Comparison of ENCODE assay signal across 8 mouse cellular contexts in genomic region chr6:136980331-136980746, GRCm38 (mm10). TPM values are rescaled to one million over a fixed set of nuclear protein-coding genes. Genes with fewer than 3 reads are reported as not detected.
A peak's percentile ranks its signal among the peaks of the same experiment; 100 is the strongest.
DNase-seq lines count a peak whose midpoint lies in the region; ATAC-seq lines count a peak whose summit lies in the region.

No protein-coding gene starts in this region.

- no peaks in the 10 kb centered on the region for H3K36me3 ChIP-seq in forebrain, embryonic 15.5 days
- no peaks in the 10 kb centered on the region for H3K36me3 ChIP-seq in kidney, embryonic 16.5 days (ENCODE audit: insufficient read depth, low read length)
- H3K36me3 ChIP-seq in midbrain, embryonic 11.5 days (ENCODE audit: control insufficient read depth, insufficient read depth, low read length): no peaks in the 10 kb centered on the region

- no peak overlapping the region for H3K9ac ChIP-seq in forebrain, embryonic 15.5 days (replicated peaks)
- peak overlapping the region; percentile 64 for H3K9ac ChIP-seq in kidney, embryonic 16.5 days (replicated peaks; ENCODE audit: low read length)
- H3K9ac ChIP-seq in midbrain, embryonic 11.5 days (ENCODE audit: low read length): no peak overlapping the region; the same call in 1 of the 2 replicates

- no peak overlapping the region for H3K4me2 ChIP-seq in forebrain, embryonic 15.5 days (replicated peaks)
- H3K4me2 ChIP-seq in kidney, embryonic 16.5 days (replicated peaks; ENCODE audit: low read depth, low read length): no peak overlapping the region
- no peak overlapping the region for H3K4me2 ChIP-seq in midbrain, embryonic 11.5 days

- H3K27ac ChIP-seq in forebrain, embryonic 15.5 days (replicated peaks): no peak overlapping the region
- peak overlapping the region; percentile 69 for H3K27ac ChIP-seq in kidney, embryonic 16.5 days (ENCODE audit: low read length)
- no peak overlapping the region for H3K27ac ChIP-seq in midbrain, embryonic 11.5 days (ENCODE audit: low read depth, low read length)

- DNase-seq in adrenal gland, adult 2 months: peak; percentile 10
- no peak for DNase-seq in adrenal gland, postnatal 10 days
- DNase-seq in T-cell, adult 2 months (ENCODE audit: low spot score): peak; percentile 39
- peak; percentile 94 for DNase-seq in midbrain, embryonic 11.5 days (ENCODE audit: low spot score, missing footprints)
- peak; percentile 30 to 33 for DNase-seq in thymus, postnatal 36 days
- no peak for DNase-seq in frontal cortex, postnatal 10 days (ENCODE audit: low spot score in 2 of 2)

- ATAC-seq in forebrain, embryonic 15.5 days (replicated peaks): 0 out of 2 replicates have a peak, but pooled peaks have one; percentile 51
- peak; percentile 76 for ATAC-seq in kidney, embryonic 16.5 days (ENCODE audit: low FRiP score, low TSS enrichment)
- peak; percentile 58 for ATAC-seq in midbrain, embryonic 11.5 days (ENCODE audit: low FRiP score)

- peaks cover 5% of the 10 kb centered on the region for H3K4me1 ChIP-seq in forebrain, embryonic 15.5 days
- H3K4me1 ChIP-seq in kidney, embryonic 16.5 days (ENCODE audit: insufficient read depth, low read length): peaks cover 4% of the 10 kb centered on the region; the same call in 1 of the 2 replicates
- H3K4me1 ChIP-seq in midbrain, embryonic 11.5 days (ENCODE audit: control insufficient read depth, insufficient read depth, low read length): no peaks in the 10 kb centered on the region

- no peak overlapping the region for H3K4me3 ChIP-seq in forebrain, embryonic 15.5 days
- H3K4me3 ChIP-seq in kidney, embryonic 16.5 days (ENCODE audit: low read length): no peak overlapping the region
- no peak overlapping the region for H3K4me3 ChIP-seq in midbrain, embryonic 11.5 days (ENCODE audit: low read depth, low read length)

- H3K9me3 ChIP-seq in forebrain, embryonic 15.5 days: no peaks in the 10 kb centered on the region
- H3K9me3 ChIP-seq in kidney, embryonic 16.5 days (ENCODE audit: low read length): no peaks in the 10 kb centered on the region
- no peaks in the 10 kb centered on the region for H3K9me3 ChIP-seq in midbrain, embryonic 11.5 days (ENCODE audit: control insufficient read depth, low read length)

- 31% methylated on average over 3 of the region's 3 CpGs for WGBS in forebrain, embryonic 15.5 days
- 27% methylated on average over 3 of the region's 3 CpGs for WGBS in kidney, embryonic 16.5 days
- 35% methylated on average over 3 of the region's 3 CpGs for WGBS in midbrain, embryonic 11.5 days

- H3K27me3 ChIP-seq in forebrain, embryonic 15.5 days: no peaks in the 10 kb centered on the region
- no peaks in the 10 kb centered on the region for H3K27me3 ChIP-seq in kidney, embryonic 16.5 days (ENCODE audit: insufficient read depth, low read length)
- H3K27me3 ChIP-seq in midbrain, embryonic 11.5 days (ENCODE audit: control insufficient read depth, insufficient read depth, low read length): no peaks in the 10 kb centered on the region

RNA-seq across cellular contexts. Expression of gene Arhgdib, which starts 38.6 kb away (rescaled TPM):
- 10 to 100 TPM; 24.7 to 32.7 TPM for total RNA-seq in adrenal gland, adult 2 months (2021)
- 10.5 and 12.1 TPM in 2 replicates for polyA plus RNA-seq in adrenal gland, adult 2 months (2012; rRNA removed)
- 10 to 100 TPM; 43.0 to 44.5 TPM for total RNA-seq in adrenal gland, postnatal 10 days (2021)
- 16.8 and 17.1 TPM in 2 replicates for polyA plus RNA-seq in forebrain, embryonic 15.5 days (2015; fragmentation: Nextera tagmentation; extraction: Ambion mirVana)
- 67.6 and 69.5 TPM in 2 replicates for polyA plus RNA-seq in kidney, embryonic 16.5 days (2015; fragmentation: Nextera tagmentation; extraction: Ambion mirVana)
- 26.3 and 26.4 TPM in 2 replicates for polyA plus RNA-seq in midbrain, embryonic 11.5 days (2014; fragmentation: Nextera tagmentation; extraction: Ambion mirVana)

RNA-seq across cellular contexts. Expression of gene Pde6h, which starts 56.7 kb away (rescaled TPM):
- total RNA-seq in adrenal gland, adult 2 months (2021): 1 to 10 TPM in 1 of 2 experiments, not detected in 1; 1.7 TPM
- polyA plus RNA-seq in adrenal gland, adult 2 months (2012; rRNA removed): not detected in 2 replicates
- total RNA-seq in adrenal gland, postnatal 10 days (2021): under 1 TPM in 1 of 2 experiments, not detected in 1; 0.60 TPM
- not detected in 2 replicates for polyA plus RNA-seq in forebrain, embryonic 15.5 days (2015; fragmentation: Nextera tagmentation; extraction: Ambion mirVana)
- polyA plus RNA-seq in kidney, embryonic 16.5 days (2015; fragmentation: Nextera tagmentation; extraction: Ambion mirVana): 0.49 and 0.55 TPM in 2 replicates
- not detected in 2 replicates for polyA plus RNA-seq in midbrain, embryonic 11.5 days (2014; fragmentation: Nextera tagmentation; extraction: Ambion mirVana)

RNA-seq across cellular contexts. Expression of gene Erp27, which starts 58.4 kb away (rescaled TPM):
- total RNA-seq in adrenal gland, adult 2 months (2021): not detected
- polyA plus RNA-seq in adrenal gland, adult 2 months (2012; rRNA removed): not detected in 2 replicates
- under 1 TPM; 0.15 to 0.27 TPM for total RNA-seq in adrenal gland, postnatal 10 days (2021)
- 0.18 and 0.66 TPM in 2 replicates for polyA plus RNA-seq in forebrain, embryonic 15.5 days (2015; fragmentation: Nextera tagmentation; extraction: Ambion mirVana)
- polyA plus RNA-seq in kidney, embryonic 16.5 days (2015; fragmentation: Nextera tagmentation; extraction: Ambion mirVana): 0.22 and 0.23 TPM in 2 replicates
- not detected in 2 replicates for polyA plus RNA-seq in midbrain, embryonic 11.5 days (2014; fragmentation: Nextera tagmentation; extraction: Ambion mirVana)

Comparison
In these comparisons a context has a peak if more than half of its experiments do, and no peak if none do; other contexts are left out.
1. DNase-seq: peak in adrenal gland, adult 2 months (single experiment), T-cell, adult 2 months (single experiment), midbrain, embryonic 11.5 days (single experiment) and thymus, postnatal 36 days (2 of 2); none in adrenal gland, postnatal 10 days (single experiment) and frontal cortex, postnatal 10 days (0 of 2).
2. Peak in every context shown above with its lines, with median percentiles within 50 percentile points of each other: ATAC-seq.